Mouse (Mus musculus): Measurements from ENCODE around the gene Pitpna.

Pitpna gene

GRCm38 (mm10) chr11:75563851-75564548, 23.9 kb upstream of the Pitpna start:
- no peak for DNase-seq (ENCODE audit: low spot score in 2 of 2)

- DNase-seq (ENCODE audit: low spot score in 2 of 2), result no peak
Measured at GRCm38 (mm10) chr11:75565849-75566248, 22.0 kb upstream of the Pitpna start.

- no peak for DNase-seq (ENCODE audit: low spot score in 2 of 2)
Measured at GRCm38 (mm10) chr11:75566276-75567196, 21.4 kb upstream of the Pitpna start.

- no peak for DNase-seq (ENCODE audit: low spot score in 2 of 2)
Measured at GRCm38 (mm10) chr11:75567346-75568114, 20.4 kb upstream of the Pitpna start.

- DNase-seq (ENCODE audit: low spot score in 2 of 2), result no peak
Measured at GRCm38 (mm10) chr11:75568115-75568511, 19.8 kb upstream of the Pitpna start.

GRCm38 (mm10) chr11:75568962-75569361, 18.9 kb upstream of the Pitpna start:
- DNase-seq (ENCODE audit: low spot score in 2 of 2), result no peak

GRCm38 (mm10) chr11:75570375-75571125, 17.3 kb upstream of the Pitpna start:
- no peak for DNase-seq (ENCODE audit: low spot score in 2 of 2)

GRCm38 (mm10) chr11:75571126-75571990, 16.5 kb upstream of the Pitpna start:
- no peak for DNase-seq (ENCODE audit: low spot score in 2 of 2)

GRCm38 (mm10) chr11:75572301-75572791, 15.6 kb upstream of the Pitpna start:
- DNase-seq (ENCODE audit: low spot score in 2 of 2), result no peak

- DNase-seq (ENCODE audit: low spot score in 2 of 2), result peak; percentile 92 to 93
Measured at GRCm38 (mm10) chr11:75572854-75573650, 14.8 kb upstream of the Pitpna start.

- no peak for DNase-seq (ENCODE audit: low spot score in 2 of 2)
Measured at GRCm38 (mm10) chr11:75574378-75575123, 13.3 kb upstream of the Pitpna start.

GRCm38 (mm10) chr11:75575560-75576123, 12.3 kb upstream of the Pitpna start:
- no peak for DNase-seq (ENCODE audit: low spot score in 2 of 2)

- DNase-seq (ENCODE audit: low spot score in 2 of 2), result no peak
Measured at GRCm38 (mm10) chr11:75578609-75579008, 9.3 kb upstream of the Pitpna start.

GRCm38 (mm10) chr11:75581495-75582149, 6.3 kb upstream of the Pitpna start:
- no peak for DNase-seq (ENCODE audit: low spot score in 2 of 2)

GRCm38 (mm10) chr11:75583521-75583920, 4.4 kb upstream of the Pitpna start:
- no peak for DNase-seq (ENCODE audit: low spot score in 2 of 2)

GRCm38 (mm10) chr11:75585061-75585460, 2.8 kb upstream of the Pitpna start:
- no peak for DNase-seq (ENCODE audit: low spot score in 2 of 2)

- DNase-seq (ENCODE audit: low spot score in 2 of 2), result no peak
Measured at GRCm38 (mm10) chr11:75585978-75586377, 1.9 kb upstream of the Pitpna start.

- no peak for DNase-seq (ENCODE audit: low spot score in 2 of 2)
Measured at GRCm38 (mm10) chr11:75586963-75587362, 934 bp upstream of the Pitpna start.

Data from frontal cortex, postnatal 25 days (tissue).